Comparison of ENCODE assay signal across 17 mouse cellular contexts in genomic region chr2:109986036-109986785, GRCm38 (mm10). TPM values are rescaled to one million over a fixed set of nuclear protein-coding genes. Genes with fewer than 3 reads are reported as not detected.
DNase-seq lines count a peak whose midpoint lies in the region; ATAC-seq lines count a peak whose summit lies in the region.
"Had no signal": no experiment of that assay in that cellular context is flagged by ENCODE, and none has a peak within 500 bp of the region (broad histone marks: within the 10 kb centered on the region; RNA-seq: fewer than 3 reads in every experiment).

No protein-coding gene starts in this region.

- no peaks in the 10 kb centered on the region for H3K27me3 ChIP-seq in heart, embryonic 15.5 days
- H3K27me3 ChIP-seq in kidney, embryonic 15.5 days = no peaks in the 10 kb centered on the region
- 0 out of 2 replicates have a peak, but pooled peaks cover 2% of the 10 kb centered on the region for H3K27me3 ChIP-seq in embryonic facial prominence, embryonic 10.5 days (replicated peaks; ENCODE audit: low read depth, poor library complexity, severe bottlenecking)
- H3K27me3 ChIP-seq in embryonic facial prominence, embryonic 13.5 days = no peaks in the 10 kb centered on the region
- H3K27me3 ChIP-seq: hindbrain, embryonic 12.5 days; limb, embryonic 13.5 days had no signal

- WGBS in heart, embryonic 15.5 days = 71% methylated on average over 11 of the region's 11 CpGs
- 51% methylated on average over 11 of the region's 11 CpGs for WGBS in kidney, embryonic 15.5 days
- WGBS in embryonic facial prominence, embryonic 10.5 days = 76% methylated on average over 11 of the region's 11 CpGs
- WGBS in embryonic facial prominence, embryonic 13.5 days = 74% methylated on average over 11 of the region's 11 CpGs

- no peak overlapping the region for H3K4me3 ChIP-seq in heart, embryonic 15.5 days
- no peak overlapping the region for H3K4me3 ChIP-seq in kidney, embryonic 15.5 days (replicated peaks)
- no peak overlapping the region for H3K4me3 ChIP-seq in embryonic facial prominence, embryonic 10.5 days
- no peak overlapping the region for H3K4me3 ChIP-seq in embryonic facial prominence, embryonic 13.5 days
- H3K4me3 ChIP-seq: forebrain, embryonic 15.5 days; hindbrain, embryonic 12.5 days; limb, embryonic 13.5 days; midbrain, embryonic 10.5 days had no signal

- DNase-seq in heart, postnatal 25 days (ENCODE audit: low spot score) = no peak
- no peak for DNase-seq in kidney, postnatal 14 days
- no peak for DNase-seq in embryonic facial prominence, embryonic 10.5 days (ENCODE audit: low spot score)
- no peak for DNase-seq in spleen, postnatal 10 days (ENCODE audit: low spot score in 2 of 2)
- DNase-seq: cerebellum, adult 2 months; cerebellum, postnatal 36 days; gastrocnemius, postnatal 36 days; lung, adult 18-20 months; thymus, postnatal 36 days had no signal

- H3K4me1 ChIP-seq in heart, embryonic 15.5 days (replicated peaks) = peaks cover 59% of the 10 kb centered on the region
- H3K4me1 ChIP-seq in kidney, embryonic 15.5 days = peaks cover 70% of the 10 kb centered on the region
- H3K4me1 ChIP-seq in embryonic facial prominence, embryonic 10.5 days = peaks cover 65% of the 10 kb centered on the region
- peaks cover 51% of the 10 kb centered on the region for H3K4me1 ChIP-seq in embryonic facial prominence, embryonic 13.5 days
- H3K4me1 ChIP-seq: forebrain, embryonic 15.5 days had no signal

- intact Hi-C loops in heart, postnatal 25 days (cut with DNase I) = no loop called here

- no peak for ATAC-seq in heart, embryonic 15.5 days (replicated peaks; ENCODE audit: insufficient number of reproducible peaks, insufficient read depth, low FRiP score, low read depth)
- ATAC-seq in kidney, embryonic 15.5 days (replicated peaks; ENCODE audit: low FRiP score) = no peak
- ATAC-seq in embryonic facial prominence, embryonic 13.5 days (ENCODE audit: insufficient number of reproducible peaks, insufficient read depth, low FRiP score, low TSS enrichment, low read depth) = no peak
- ATAC-seq: forebrain, embryonic 15.5 days; inflammation-experienced regulatory T-cells, adult 6 months had no signal

- H3K9me3 ChIP-seq in heart, embryonic 15.5 days (replicated peaks) = no peaks in the 10 kb centered on the region
- no peaks in the 10 kb centered on the region for H3K9me3 ChIP-seq in kidney, embryonic 15.5 days (replicated peaks)
- no peaks in the 10 kb centered on the region for H3K9me3 ChIP-seq in embryonic facial prominence, embryonic 10.5 days
- H3K9me3 ChIP-seq in embryonic facial prominence, embryonic 13.5 days = no peaks in the 10 kb centered on the region
- H3K9me3 ChIP-seq: forebrain, embryonic 15.5 days; hindbrain, embryonic 12.5 days; limb, embryonic 13.5 days; midbrain, embryonic 10.5 days had no signal

- H3K9ac ChIP-seq in heart, embryonic 15.5 days = no peak overlapping the region
- no peak overlapping the region for H3K9ac ChIP-seq in kidney, embryonic 15.5 days
- H3K9ac ChIP-seq in embryonic facial prominence, embryonic 13.5 days = no peak overlapping the region
- H3K9ac ChIP-seq: forebrain, embryonic 15.5 days; hindbrain, embryonic 12.5 days; limb, embryonic 13.5 days had no signal

- H3K27ac ChIP-seq in heart, embryonic 15.5 days = 0 out of 2 replicates have a peak overlapping the region, but pooled peaks have one; percentile 0
- H3K27ac ChIP-seq in kidney, embryonic 15.5 days = peak overlapping the region; percentile 5; the same call in 1 of the 2 replicates
- peak overlapping the region; percentile 40; the same call in 1 of the 2 replicates for H3K27ac ChIP-seq in embryonic facial prominence, embryonic 10.5 days (replicated peaks)
- 0 out of 2 replicates have a peak overlapping the region, but pooled peaks have one; percentile 64 for H3K27ac ChIP-seq in embryonic facial prominence, embryonic 13.5 days
- H3K27ac ChIP-seq: forebrain, embryonic 15.5 days; hindbrain, embryonic 12.5 days had no signal

- H3K36me3 ChIP-seq in heart, embryonic 15.5 days = no peaks in the 10 kb centered on the region
- H3K36me3 ChIP-seq in kidney, embryonic 15.5 days = 0 out of 2 replicates have a peak, but pooled peaks cover 1% of the 10 kb centered on the region
- peaks cover 7% of the 10 kb centered on the region; the same call in 1 of the 2 replicates for H3K36me3 ChIP-seq in embryonic facial prominence, embryonic 10.5 days (replicated peaks)
- H3K36me3 ChIP-seq in embryonic facial prominence, embryonic 13.5 days = peaks cover 3% of the 10 kb centered on the region; the same call in 1 of the 2 replicates
- H3K36me3 ChIP-seq: forebrain, embryonic 15.5 days; hindbrain, embryonic 12.5 days had no signal

- no peak overlapping the region for H3K4me2 ChIP-seq in heart, embryonic 15.5 days
- H3K4me2 ChIP-seq in kidney, embryonic 15.5 days = no peak overlapping the region
- no peak overlapping the region for H3K4me2 ChIP-seq in embryonic facial prominence, embryonic 13.5 days
- H3K4me2 ChIP-seq: forebrain, embryonic 15.5 days; hindbrain, embryonic 12.5 days; limb, embryonic 13.5 days had no signal

RNA-seq across cellular contexts. Expression of gene Ccdc34, which starts 31.4 kb away (rescaled TPM):
- 24.6 and 29.8 TPM in 2 replicates for polyA plus RNA-seq in heart, embryonic 15.5 days (2015; fragmentation: Nextera tagmentation; extraction: Ambion mirVana)
- total RNA-seq in heart, postnatal 25 days (2021) = 1 to 10 TPM; 5.3 to 6.0 TPM
- 47.1 and 49.5 TPM in 2 replicates for polyA plus RNA-seq in kidney, embryonic 15.5 days (2015; fragmentation: Nextera tagmentation; extraction: Ambion mirVana)
- 57.1 and 63.6 TPM in 2 replicates for polyA plus RNA-seq in embryonic facial prominence, embryonic 10.5 days (2016; fragmentation: Nextera tagmentation; extraction: Ambion mirVana)
- 54.1 and 56.0 TPM in 2 replicates for polyA plus RNA-seq in embryonic facial prominence, embryonic 13.5 days (2015; fragmentation: Nextera tagmentation; extraction: Ambion mirVana)

Comparison
In these comparisons a context has a peak if more than half of its experiments do, and no peak if none do; other contexts are left out.
1. H3K27ac ChIP-seq: peak in every context shown above with its lines; median percentile 64 in embryonic facial prominence, embryonic 13.5 days; 40 in embryonic facial prominence, embryonic 10.5 days; 5 in kidney, embryonic 15.5 days; 0 in heart, embryonic 15.5 days.